Mouse (Mus musculus) limb, embryonic 15.5 days (tissue): ENCODE results near the gene Sgms2. TPM values are rescaled to one million over a fixed set of nuclear protein-coding genes. Genes with fewer than 3 reads are reported as not detected.

Source experiments
- polyA plus RNA-seq: library from polyadenylated mRNA; unstranded; fragments of >200 nt; fragmentation: Nextera tagmentation; extraction: Ambion mirVana; gene quantifications from 2 replicates; pipeline ENCODE4 v1.2.1, GENCODE M21; 2015

Sgms2 gene
- polyA plus RNA-seq, 1 experiment from 2014 or later: 22.3 TPM

Other genes starting within 250 kb of the Sgms2 start
- gene Hadh, start 219.3 kb downstream of the Sgms2 start, polyA plus RNA-seq: 113 and 115 TPM in 2 replicates
- 1.2 and 1.3 TPM in 2 replicates for gene Cyp2u1, start 188.2 kb downstream of the Sgms2 start, polyA plus RNA-seq
- gene Papss1, start 73.4 kb upstream of the Sgms2 start, polyA plus RNA-seq: 128 and 132 TPM in 2 replicates